Mouse (Mus musculus): ENCODE results near the gene Dysf. TPM values are rescaled to one million over a fixed set of nuclear protein-coding genes. Genes with fewer than 3 reads are reported as not detected.

The Dysf gene
- polyA plus RNA-seq, 1 experiment from 2014 or later = 2.9 TPM

DNA sequence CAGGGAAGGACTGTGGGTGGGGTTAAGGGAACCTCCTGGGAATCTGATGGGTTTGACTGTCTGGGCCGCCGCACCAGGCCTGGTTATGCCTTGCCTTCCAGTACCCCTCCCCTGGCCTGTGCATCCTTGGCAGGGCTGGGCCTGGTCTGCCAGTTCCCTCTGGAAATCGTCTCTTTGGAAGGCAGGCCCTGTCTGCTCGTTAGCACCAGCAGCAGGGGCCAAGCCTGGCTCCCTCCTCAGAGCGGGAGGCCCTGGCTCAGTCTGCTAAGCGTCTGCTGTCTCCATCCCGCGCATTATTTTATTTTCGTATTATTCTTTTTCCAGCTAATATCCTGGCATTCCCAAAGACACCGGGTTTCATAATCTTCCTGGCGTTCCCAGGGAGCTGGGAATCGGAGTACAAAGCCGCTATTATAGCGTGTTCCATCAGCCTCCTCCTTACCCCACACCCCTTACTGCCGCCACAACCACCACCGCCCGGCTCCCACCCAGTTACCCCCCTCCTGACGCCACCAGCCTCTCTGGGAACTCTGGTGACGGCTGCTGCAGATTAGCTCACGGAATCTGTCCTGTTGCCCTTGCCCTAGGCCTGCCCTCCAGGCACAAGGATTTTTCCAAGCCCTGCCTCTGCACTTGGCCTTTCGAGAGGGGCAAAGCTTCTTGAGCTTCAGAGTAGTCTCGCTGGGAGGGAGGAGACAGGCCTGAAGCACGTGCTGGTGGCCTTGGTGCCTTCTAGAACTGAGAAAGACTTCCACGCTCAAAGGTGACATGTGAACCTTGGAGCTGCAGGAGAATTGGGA, 111.5 kb downstream of the Dysf start:
- Histone ChIP-seq H3K4me1 (ENCODE audit: control insufficient read depth, insufficient read depth, low read length) (no peaks in the 10 kb centered on the region), H3K36me3 (ENCODE audit: control insufficient read depth, insufficient read depth, low read length) (no peaks in the 10 kb centered on the region), H3K27ac (replicated peaks; ENCODE audit: low read depth, low read length) (no peak overlapping the region), H3K9ac (replicated peaks; ENCODE audit: low read length) (no peak overlapping the region), H3K4me3 (replicated peaks; ENCODE audit: low read depth, low read length) (no peak overlapping the region), H3K9me3 (ENCODE audit: control insufficient read depth, low read length) (no peaks in the 10 kb centered on the region), H3K4me2 (ENCODE audit: low read length) (no peak overlapping the region), H3K27me3 (ENCODE audit: control insufficient read depth, insufficient read depth, low read length) (no peaks in the 10 kb centered on the region)
- WGBS = 57% methylated on average over 24 of the region's 24 CpGs
- no peak for DNase-seq
- no peak for ATAC-seq (ENCODE audit: low FRiP score, low TSS enrichment)

DNA sequence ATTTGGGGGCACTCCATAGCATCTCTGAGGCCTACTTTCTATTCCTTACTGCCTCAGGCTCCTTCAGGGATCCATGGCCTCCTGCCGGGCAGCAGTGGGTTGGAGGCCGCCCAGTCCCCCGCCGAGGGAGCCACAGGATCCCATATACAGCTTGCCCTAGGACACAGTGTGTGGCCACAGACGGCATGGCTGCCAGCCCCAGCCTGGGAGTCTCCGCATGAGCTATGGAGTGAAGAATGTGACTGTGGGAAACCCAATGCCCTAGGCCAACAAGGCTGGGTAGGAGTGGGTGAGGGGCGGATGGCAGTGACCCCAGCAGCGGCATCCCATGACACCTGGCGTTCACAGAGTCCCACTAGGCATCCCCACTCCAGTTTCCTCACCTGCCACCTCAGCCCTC, 116.2 kb downstream of the Dysf start:
- WGBS = 87% methylated on average over 9 of the region's 9 CpGs
- H3K9me3 ChIP-seq (ENCODE audit: control insufficient read depth, low read length) = no peaks in the 10 kb centered on the region
- no peak overlapping the region for H3K9ac ChIP-seq (replicated peaks; ENCODE audit: low read length)
- no peak overlapping the region for H3K27ac ChIP-seq (replicated peaks; ENCODE audit: low read depth, low read length)
- no peaks in the 10 kb centered on the region for H3K36me3 ChIP-seq (ENCODE audit: control insufficient read depth, insufficient read depth, low read length)
- DNase-seq (no peak), ATAC-seq (ENCODE audit: low FRiP score, low TSS enrichment) (no peak)
- no peaks in the 10 kb centered on the region for H3K27me3 ChIP-seq (ENCODE audit: control insufficient read depth, insufficient read depth, low read length)
- H3K4me3 ChIP-seq (replicated peaks; ENCODE audit: low read depth, low read length) = no peak overlapping the region
- no peak overlapping the region for H3K4me2 ChIP-seq (ENCODE audit: low read length)
- no peaks in the 10 kb centered on the region for H3K4me1 ChIP-seq (ENCODE audit: control insufficient read depth, insufficient read depth, low read length)

DNA sequence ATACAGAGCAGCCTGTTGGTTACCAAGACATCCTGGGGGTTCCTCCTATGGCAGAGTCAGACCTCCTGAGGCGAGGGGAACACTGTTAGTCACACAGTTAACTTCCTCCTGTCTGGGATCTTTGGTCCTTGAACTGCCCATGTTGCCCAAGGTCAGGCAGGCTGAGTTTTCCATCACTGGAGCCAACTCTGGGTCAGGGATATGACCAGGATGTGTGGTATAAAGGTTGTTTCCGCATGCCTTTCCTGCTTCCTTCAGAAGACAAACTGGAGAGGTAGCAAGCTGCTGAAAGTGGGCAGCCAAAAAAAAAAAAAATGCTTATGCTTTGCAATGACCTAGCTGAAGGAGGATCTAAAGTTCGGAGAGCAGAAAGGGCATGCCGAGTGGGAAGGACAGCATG, 116.7 kb downstream of the Dysf start:
- no peak overlapping the region for H3K27ac ChIP-seq (replicated peaks; ENCODE audit: low read depth, low read length)
- H3K9me3 ChIP-seq (ENCODE audit: control insufficient read depth, low read length) = no peaks in the 10 kb centered on the region
- no peak for DNase-seq
- 87% methylated on average over 4 of the region's 4 CpGs for WGBS
- no peak overlapping the region for H3K4me2 ChIP-seq (ENCODE audit: low read length)
- no peaks in the 10 kb centered on the region for H3K36me3 ChIP-seq (ENCODE audit: control insufficient read depth, insufficient read depth, low read length)
- no peaks in the 10 kb centered on the region for H3K4me1 ChIP-seq (ENCODE audit: control insufficient read depth, insufficient read depth, low read length)
- H3K4me3 ChIP-seq (replicated peaks; ENCODE audit: low read depth, low read length) = no peak overlapping the region
- H3K27me3 ChIP-seq (ENCODE audit: control insufficient read depth, insufficient read depth, low read length) = no peaks in the 10 kb centered on the region
- H3K9ac ChIP-seq (replicated peaks; ENCODE audit: low read length) = no peak overlapping the region
- no peak for ATAC-seq (ENCODE audit: low FRiP score, low TSS enrichment)

DNA sequence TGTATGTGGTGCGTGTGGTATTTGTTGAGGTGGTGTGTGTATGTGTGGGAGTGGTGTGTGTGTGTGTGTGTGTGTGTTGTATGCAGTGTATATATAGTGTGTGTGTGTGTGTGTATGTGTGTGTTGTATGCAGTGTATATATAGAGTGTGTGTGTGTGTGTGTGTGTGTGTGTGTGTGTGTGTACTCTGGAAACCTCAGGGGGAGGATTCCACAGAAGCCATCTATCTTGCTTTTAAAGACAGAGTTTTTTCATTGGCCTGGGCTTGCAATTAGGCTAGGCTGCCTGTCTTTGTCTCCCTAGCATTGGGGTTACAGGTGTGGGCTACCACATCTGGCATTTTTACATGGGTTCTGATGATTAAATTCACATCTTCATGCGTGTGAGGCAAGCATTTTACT, 119.8 kb downstream of the Dysf start:
- H3K4me3 ChIP-seq (replicated peaks; ENCODE audit: low read depth, low read length) = no peak overlapping the region
- H3K36me3 ChIP-seq (ENCODE audit: control insufficient read depth, insufficient read depth, low read length) = no peaks in the 10 kb centered on the region
- ATAC-seq (ENCODE audit: low FRiP score, low TSS enrichment) = no peak
- no peaks in the 10 kb centered on the region for H3K9me3 ChIP-seq (ENCODE audit: control insufficient read depth, low read length)
- WGBS = 92% methylated on average over 2 of the region's 2 CpGs
- no peak overlapping the region for H3K4me2 ChIP-seq (ENCODE audit: low read length)
- DNase-seq = no peak
- no peak overlapping the region for H3K27ac ChIP-seq (replicated peaks; ENCODE audit: low read depth, low read length)
- no peaks in the 10 kb centered on the region for H3K4me1 ChIP-seq (ENCODE audit: control insufficient read depth, insufficient read depth, low read length)
- H3K9ac ChIP-seq (replicated peaks; ENCODE audit: low read length) = no peak overlapping the region
- no peaks in the 10 kb centered on the region for H3K27me3 ChIP-seq (ENCODE audit: control insufficient read depth, insufficient read depth, low read length)

DNA sequence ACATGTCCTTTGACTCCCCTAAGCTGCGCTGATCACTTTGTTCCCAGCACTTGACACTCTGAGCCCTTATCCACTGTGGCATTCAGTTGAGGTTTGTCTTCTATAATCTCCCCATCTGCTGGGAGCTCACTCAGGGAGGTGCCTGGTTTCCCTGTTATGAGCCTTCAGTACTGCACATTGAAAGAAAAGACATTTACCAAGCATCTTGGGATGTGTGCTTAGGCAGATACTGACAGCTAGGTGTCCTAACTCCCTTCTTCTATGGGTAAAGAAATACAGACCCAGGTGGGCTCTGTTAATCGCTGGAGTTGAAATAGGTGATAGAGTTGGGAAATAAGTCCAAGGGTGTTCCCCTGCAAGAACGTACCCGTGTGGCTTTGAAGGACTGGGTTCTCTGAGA, 122.5 kb downstream of the Dysf start:
- no peak overlapping the region for H3K4me3 ChIP-seq (replicated peaks; ENCODE audit: low read depth, low read length)
- ATAC-seq (ENCODE audit: low FRiP score, low TSS enrichment) = no peak
- no peaks in the 10 kb centered on the region for H3K9me3 ChIP-seq (ENCODE audit: control insufficient read depth, low read length)
- no peak for DNase-seq
- H3K4me2 ChIP-seq (ENCODE audit: low read length) = no peak overlapping the region
- 93% methylated on average over 4 of the region's 4 CpGs for WGBS
- peaks cover 6% of the 10 kb centered on the region; the same call in 1 of the 2 replicates for H3K4me1 ChIP-seq (ENCODE audit: control insufficient read depth, insufficient read depth, low read length)
- no peaks in the 10 kb centered on the region for H3K27me3 ChIP-seq (ENCODE audit: control insufficient read depth, insufficient read depth, low read length)
- no peaks in the 10 kb centered on the region for H3K36me3 ChIP-seq (ENCODE audit: control insufficient read depth, insufficient read depth, low read length)
- H3K27ac ChIP-seq (replicated peaks; ENCODE audit: low read depth, low read length) = no peak overlapping the region
- no peak overlapping the region for H3K9ac ChIP-seq (replicated peaks; ENCODE audit: low read length)

DNA sequence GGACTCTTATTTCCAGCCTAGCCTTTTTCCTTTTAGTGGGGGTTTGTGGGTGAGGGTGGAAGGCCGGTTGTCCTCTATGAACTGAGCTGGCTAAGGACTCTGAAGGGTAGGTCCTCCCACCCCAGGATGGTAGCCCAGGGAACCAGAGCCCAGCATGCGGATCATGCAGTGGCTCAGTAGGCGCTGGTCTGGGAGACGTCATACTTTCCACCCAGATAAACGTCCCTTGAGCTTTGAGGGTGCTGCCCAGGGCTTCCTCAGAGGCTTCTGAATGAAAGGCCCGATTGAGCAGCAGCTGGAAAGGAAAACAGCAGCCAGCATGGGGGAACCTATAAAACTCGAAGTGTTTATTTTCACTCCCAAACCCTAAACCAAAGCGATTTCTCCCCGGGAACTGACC, 123.1 kb downstream of the Dysf start:
- no peak for ATAC-seq (ENCODE audit: low FRiP score, low TSS enrichment)
- Histone ChIP-seq H3K27ac (replicated peaks; ENCODE audit: low read depth, low read length) (no peak overlapping the region), H3K4me2 (ENCODE audit: low read length) (no peak overlapping the region), H3K36me3 (ENCODE audit: control insufficient read depth, insufficient read depth, low read length) (no peaks in the 10 kb centered on the region), H3K27me3 (ENCODE audit: control insufficient read depth, insufficient read depth, low read length) (no peaks in the 10 kb centered on the region), H3K4me3 (replicated peaks; ENCODE audit: low read depth, low read length) (no peak overlapping the region), H3K9ac (replicated peaks; ENCODE audit: low read length) (no peak overlapping the region), H3K4me1 (ENCODE audit: control insufficient read depth, insufficient read depth, low read length) (peaks cover 6% of the 10 kb centered on the region; the same call in 1 of the 2 replicates), H3K9me3 (ENCODE audit: control insufficient read depth, low read length) (no peaks in the 10 kb centered on the region)
- DNase-seq = no peak
- 75% methylated on average over 9 of the region's 9 CpGs for WGBS

DNA sequence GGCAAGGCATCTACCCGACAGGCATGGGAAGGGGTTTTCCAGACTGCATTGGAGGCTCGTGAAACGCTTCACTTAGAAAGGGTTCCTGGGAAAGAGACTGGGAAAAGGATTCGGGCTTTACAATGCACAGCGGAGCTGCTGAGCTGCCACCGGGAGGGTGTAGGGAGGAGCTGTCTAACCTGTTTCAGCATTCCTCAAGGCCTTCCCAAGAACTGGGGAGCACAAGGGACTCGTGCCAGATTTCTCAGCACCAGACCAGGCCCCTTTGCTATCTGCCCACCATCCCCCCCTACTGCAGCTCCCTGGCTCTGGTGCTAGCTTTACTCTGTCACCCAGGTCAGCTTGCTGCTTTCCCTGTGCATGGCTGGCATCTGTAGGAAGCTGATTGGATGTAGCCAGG, 124.7 kb downstream of the Dysf start:
- DNase-seq = no peak
- ATAC-seq (ENCODE audit: low FRiP score, low TSS enrichment) = no peak
- peaks cover 6% of the 10 kb centered on the region; the same call in 1 of the 2 replicates for H3K4me1 ChIP-seq (ENCODE audit: control insufficient read depth, insufficient read depth, low read length)
- 68% methylated on average over 7 of the region's 7 CpGs for WGBS
- no peaks in the 10 kb centered on the region for H3K36me3 ChIP-seq (ENCODE audit: control insufficient read depth, insufficient read depth, low read length)
- H3K4me3 ChIP-seq (replicated peaks; ENCODE audit: low read depth, low read length) = no peak overlapping the region
- H3K27me3 ChIP-seq (ENCODE audit: control insufficient read depth, insufficient read depth, low read length) = no peaks in the 10 kb centered on the region
- H3K27ac ChIP-seq (replicated peaks; ENCODE audit: low read depth, low read length) = no peak overlapping the region
- no peak overlapping the region for H3K9ac ChIP-seq (replicated peaks; ENCODE audit: low read length)
- no peak overlapping the region for H3K4me2 ChIP-seq (ENCODE audit: low read length)
- no peaks in the 10 kb centered on the region for H3K9me3 ChIP-seq (ENCODE audit: control insufficient read depth, low read length)

DNA sequence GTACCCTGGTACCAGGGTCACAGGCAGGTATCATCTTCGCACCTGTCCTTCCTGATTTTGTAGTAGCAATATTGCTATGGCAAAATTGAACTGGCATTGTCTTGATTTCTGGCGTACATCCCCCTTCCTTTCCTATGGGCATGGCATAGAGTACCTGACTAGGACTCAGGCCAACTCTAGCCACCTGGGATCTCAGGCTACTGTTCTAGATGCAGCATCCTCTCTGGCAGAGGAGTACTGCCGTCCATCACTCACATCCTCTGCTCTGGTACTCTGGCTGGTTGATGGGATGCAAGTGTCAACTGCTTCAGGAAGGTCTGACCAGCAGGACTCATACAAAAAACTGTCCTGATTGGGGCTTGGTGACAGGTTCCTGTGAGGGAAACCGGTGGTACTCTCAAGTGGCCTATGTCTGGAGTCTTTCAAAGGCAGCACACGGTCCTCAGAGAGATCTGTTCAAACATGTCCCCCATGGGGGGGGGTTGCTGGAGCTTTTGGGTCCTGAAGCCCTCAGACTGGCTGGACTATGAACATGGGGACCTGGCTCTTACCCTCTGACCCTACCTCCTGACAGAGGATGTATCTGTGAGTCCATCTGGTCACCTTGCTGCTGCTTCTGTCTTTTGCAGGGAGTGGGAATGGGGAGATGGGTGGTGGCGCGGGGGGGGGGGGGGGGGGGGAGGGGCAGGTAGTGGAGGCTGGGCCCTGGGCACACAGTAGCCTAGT, 125.8 kb downstream of the Dysf start:
- Histone ChIP-seq H3K4me1 (ENCODE audit: control insufficient read depth, insufficient read depth, low read length) (peaks cover 6% of the 10 kb centered on the region; the same call in 1 of the 2 replicates), H3K4me2 (ENCODE audit: low read length) (no peak overlapping the region), H3K27ac (replicated peaks; ENCODE audit: low read depth, low read length) (no peak overlapping the region), H3K27me3 (ENCODE audit: control insufficient read depth, insufficient read depth, low read length) (no peaks in the 10 kb centered on the region), H3K9me3 (ENCODE audit: control insufficient read depth, low read length) (no peaks in the 10 kb centered on the region), H3K4me3 (replicated peaks; ENCODE audit: low read depth, low read length) (no peak overlapping the region), H3K36me3 (ENCODE audit: control insufficient read depth, insufficient read depth, low read length) (no peaks in the 10 kb centered on the region), H3K9ac (replicated peaks; ENCODE audit: low read length) (no peak overlapping the region)
- no peak for DNase-seq
- ATAC-seq (ENCODE audit: low FRiP score, low TSS enrichment) = no peak; the same call in 1 of the 2 replicates
- 75% methylated on average over 5 of the region's 7 CpGs for WGBS
